Mouse (Mus musculus) ovary, adult 18-20 months (tissue): ENCODE results near the gene Nmb.

ENCODE experiments used
- DNase-seq: peaks from one replicate; pipeline ENCODE4 v3.0.0; 2022; ENCODE audit warnings: low spot score, mixed read lengths

Gene Nmb

DNA sequence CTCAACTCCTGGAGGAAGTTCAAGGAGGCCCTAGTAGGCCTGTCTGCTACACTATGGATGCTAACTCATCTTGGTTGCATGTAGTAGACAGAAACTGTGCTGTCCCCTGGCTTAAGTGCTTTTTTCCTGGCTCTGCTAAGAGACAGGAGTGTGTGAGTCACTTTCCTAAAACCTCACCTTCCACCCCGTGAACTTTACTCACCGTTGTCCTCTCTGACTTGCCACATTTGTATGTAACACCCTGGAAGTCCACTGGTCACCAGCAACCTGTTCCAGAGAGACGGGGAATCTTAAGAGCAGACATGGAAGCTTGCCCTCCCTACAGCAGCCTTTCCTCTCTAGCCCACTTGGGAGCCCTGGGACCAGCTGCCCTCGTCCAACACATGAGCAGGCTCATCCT is 7.2 kb downstream of the Nmb start:
- DNase-seq = no peak

DNA sequence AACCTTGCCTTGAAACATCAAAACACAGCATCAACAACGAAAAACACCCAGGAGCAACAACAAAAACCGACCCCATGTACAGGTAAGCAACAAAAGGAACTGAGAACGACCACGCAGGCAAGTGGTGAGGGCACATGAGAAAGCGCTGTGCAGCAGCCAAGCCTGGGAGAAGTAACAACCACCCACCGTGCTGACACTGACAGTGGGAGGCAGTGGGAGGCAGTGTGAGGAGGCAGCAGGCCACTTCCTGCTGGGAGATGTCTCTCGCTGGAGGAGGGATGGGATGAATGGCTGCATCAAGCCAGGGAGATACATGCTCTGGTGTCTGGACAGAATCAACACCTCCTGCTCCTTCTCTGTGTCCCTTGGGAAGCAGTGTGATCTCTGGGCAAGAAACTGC is 7.7 kb downstream of the Nmb start:
- DNase-seq = no peak

DNA sequence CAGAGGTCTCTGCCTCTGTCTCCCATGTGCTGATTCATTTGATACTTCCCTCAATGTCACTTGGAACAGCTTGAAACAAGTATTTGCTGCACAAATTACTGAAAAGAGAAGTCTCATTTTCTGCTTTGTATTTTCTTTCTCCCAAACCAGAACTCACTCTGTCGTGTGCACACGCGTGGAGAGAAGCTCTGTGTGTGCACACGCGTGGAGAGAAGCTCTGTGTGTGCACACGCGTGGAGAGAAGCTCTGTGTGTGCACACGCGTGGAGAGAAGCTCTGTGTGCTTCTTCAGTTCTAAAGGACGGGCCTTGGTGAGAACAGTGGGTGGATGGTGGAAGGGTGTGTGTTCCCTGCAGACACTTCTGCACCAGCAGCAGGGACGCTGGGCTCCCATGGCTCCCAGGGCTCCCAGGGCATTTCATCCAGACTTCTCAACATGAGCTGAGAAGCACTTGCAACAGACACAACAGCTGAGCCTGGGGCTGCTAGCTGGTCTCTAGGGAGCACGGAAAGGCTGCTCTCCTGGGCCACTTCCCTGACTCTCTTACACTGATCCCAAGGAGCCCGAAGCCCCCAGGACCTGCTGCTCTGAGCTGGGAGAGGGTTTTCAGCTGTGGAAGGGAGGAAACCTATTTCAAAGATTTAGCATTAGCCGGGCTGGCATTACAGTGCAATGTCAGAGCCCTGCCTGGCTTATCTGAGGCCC is 9.9 kb downstream of the Nmb start:
- DNase-seq = no peak

GRCm38 (mm10) chr7:80894196-80894595 is 10.7 kb downstream of the Nmb start:
- no peak for DNase-seq

DNA sequence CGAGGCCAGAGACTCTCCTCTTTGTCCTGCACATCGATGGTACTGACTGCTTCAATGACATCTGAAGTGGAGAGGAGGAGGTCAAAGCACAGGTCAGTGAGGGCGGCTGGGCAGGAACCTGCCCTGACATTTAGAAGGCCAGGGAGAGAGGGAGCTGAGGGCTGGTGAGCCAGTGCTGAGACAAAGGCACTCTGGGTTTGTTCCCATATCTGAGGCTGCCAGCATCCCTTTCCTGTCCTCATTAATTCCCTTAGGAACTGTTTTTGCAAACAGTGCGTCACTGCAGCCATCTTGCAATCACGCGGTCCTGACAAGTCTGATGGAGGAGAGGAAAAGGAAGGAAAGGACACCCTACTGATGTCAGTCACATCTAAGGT is 11.1 kb downstream of the Nmb start:
- DNase-seq = no peak

GRCm38 (mm10) chr7:80893086-80893752 is 11.7 kb downstream of the Nmb start:
- DNase-seq = no peak

DNA sequence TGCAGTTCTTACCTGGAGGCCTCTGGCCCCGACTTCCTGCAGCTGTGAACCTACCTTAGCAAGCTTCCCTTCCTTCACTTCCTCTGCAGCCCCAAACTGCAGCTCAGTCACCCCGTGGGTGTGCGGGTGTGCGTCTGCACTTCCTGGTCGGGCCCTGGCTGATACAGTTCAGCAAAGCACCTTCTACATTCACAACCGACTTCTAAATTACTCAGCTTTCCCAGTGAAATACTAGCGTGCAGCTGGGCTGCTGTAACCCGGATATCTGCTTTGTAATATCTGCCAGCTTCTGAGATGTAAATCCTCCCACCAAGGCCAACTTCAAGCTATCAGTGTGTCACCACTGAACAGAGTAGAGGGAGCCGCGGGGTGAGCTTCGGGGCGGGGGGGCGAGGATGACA is 15.0 kb downstream of the Nmb start:
- no peak for DNase-seq

GRCm38 (mm10) chr7:80889021-80889511 is 15.8 kb downstream of the Nmb start:
- no peak for DNase-seq

GRCm38 (mm10) chr7:80888595-80888994 is 16.3 kb downstream of the Nmb start:
- no peak for DNase-seq

DNA sequence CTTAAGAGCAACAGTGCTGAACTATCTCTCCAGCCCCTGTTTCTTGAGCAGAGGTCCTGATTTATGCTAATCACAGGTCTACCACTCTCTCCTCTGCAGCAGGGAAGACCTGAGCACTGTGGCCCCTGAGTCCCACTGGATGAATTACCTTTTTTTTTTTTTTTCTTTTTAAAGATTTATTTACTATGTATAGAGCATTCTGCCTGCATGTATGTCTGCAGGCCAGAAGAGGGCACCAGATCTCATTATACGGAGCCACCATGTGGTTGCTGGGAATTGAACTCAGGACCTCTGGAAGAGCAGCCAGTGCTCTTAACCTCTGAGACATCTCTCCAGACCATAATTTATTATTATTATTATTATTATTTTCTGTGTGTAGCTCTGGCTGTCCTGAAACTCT is 19.2 kb downstream of the Nmb start:
- DNase-seq = no peak

- DNase-seq = peak; percentile 36
These were observed 21.9 kb downstream of the Nmb start for GRCm38 (mm10) chr7:80882830-80883505.

- no peak for DNase-seq
These were observed 29.1 kb downstream of the Nmb start for GRCm38 (mm10) chr7:80875727-80876126.

DNA sequence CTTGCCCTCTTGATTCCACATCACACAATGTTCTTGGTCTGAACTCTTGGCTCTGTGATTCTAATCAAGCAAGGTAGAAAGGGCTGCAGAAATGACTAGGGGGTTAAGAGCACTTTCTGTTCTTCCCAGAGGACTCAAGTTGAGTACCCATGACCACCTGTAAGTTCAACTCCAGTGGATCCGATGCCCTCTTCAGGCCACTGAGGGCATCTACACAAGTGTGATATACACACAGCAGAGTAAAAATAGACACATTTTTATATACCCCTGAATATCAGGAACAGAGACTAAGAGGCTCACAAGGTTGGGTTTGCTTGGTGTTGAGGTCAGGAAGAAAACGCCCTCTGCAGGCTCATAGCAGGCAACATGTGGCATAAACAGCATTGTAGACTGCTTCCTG is 31.2 kb downstream of the Nmb start:
- DNase-seq = no peak

- DNase-seq = no peak
These were observed 31.8 kb downstream of the Nmb start for GRCm38 (mm10) chr7:80873038-80873437.

GRCm38 (mm10) chr7:80868686-80869085 is 36.2 kb downstream of the Nmb start:
- no peak for DNase-seq

GRCm38 (mm10) chr7:80866514-80867147 is 38.2 kb downstream of the Nmb start:
- DNase-seq = no peak

DNA sequence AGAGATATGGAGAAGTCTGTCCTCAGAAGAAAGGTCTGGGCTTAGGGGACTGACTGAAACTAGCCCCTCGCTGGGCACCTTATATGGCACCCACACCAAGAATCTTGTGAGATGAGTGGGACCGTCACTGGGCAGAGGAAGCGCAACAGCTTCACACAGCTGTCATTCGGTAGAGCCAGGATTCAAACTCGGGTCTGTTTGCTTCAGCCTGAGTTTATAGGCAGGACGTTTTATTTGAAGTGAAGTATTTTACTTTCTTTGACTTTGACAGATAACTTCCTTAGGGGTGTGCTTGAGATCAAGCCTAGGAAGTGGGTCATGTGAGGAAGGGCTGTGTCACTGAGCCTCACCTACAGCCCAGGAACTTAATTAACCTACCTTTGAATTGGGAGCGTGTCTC is 39.4 kb downstream of the Nmb start:
- no peak for DNase-seq

DNA sequence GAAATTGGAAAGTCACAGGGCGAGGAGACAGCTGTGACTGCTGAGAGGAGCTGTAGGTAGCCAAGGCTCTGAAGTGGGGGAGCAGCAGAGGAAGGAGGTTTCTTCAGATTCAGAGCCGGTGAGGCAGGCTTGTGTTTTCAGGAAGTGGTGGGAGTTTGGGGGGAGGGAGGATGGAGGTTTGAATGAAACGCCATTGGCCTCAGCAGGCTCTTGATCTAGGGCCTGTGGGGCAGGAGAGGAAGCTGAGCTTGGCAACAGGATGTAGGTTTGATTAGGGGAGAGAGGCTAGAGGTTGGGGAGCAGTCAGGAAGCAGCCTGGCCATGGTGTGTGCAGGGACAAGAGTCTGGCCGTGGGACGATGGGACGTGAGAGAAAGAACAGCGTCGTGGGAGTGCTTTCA is 40.0 kb downstream of the Nmb start:
- no peak for DNase-seq

- no peak for DNase-seq
These were observed 40.7 kb downstream of the Nmb start for GRCm38 (mm10) chr7:80864151-80864550.

- DNase-seq = no peak
These were observed 41.4 kb downstream of the Nmb start for GRCm38 (mm10) chr7:80863520-80863919.

- no peak for DNase-seq
These were observed 42.4 kb downstream of the Nmb start for GRCm38 (mm10) chr7:80862475-80862874.

DNA sequence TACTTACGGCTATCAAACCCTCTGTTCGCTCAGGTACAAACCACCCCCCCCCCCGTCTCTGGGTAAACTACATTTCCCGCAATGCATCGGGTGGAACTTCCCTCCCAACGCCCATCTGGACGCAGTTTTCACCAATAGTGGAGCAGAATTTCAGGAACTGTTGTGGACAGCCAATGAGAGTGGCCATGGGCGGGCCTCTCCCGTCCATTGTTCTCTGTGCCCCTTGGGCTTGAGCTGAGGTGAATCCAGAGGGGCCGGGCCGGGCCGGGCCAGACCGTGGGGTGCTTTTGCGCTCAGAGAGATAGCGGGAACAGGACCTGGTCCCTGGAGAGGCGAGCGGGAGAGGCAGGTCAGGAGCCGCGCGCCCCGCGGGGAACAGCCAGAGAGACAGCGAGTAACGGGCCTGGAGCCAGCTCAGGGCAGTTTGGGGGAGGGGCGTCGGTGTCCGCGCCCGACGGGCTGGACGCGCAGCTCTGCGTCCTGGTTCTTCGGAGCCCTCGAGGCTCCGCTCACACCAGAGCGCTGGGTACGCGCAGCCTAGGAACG is 44.1 kb downstream of the Nmb start, which contains the start of gene Zscan2:
Gene Zscan2 (plus strand): TSS at position 192 of the 546 bp plus-strand sequence.
- peak; percentile 88 for DNase-seq
